Comparison of ENCODE assay signal across 8 mouse cellular contexts in genomic region chr10:63954308-63954930, GRCm38 (mm10). TPM values are rescaled to one million over a fixed set of nuclear protein-coding genes. Genes with fewer than 3 reads are reported as not detected.
DNase-seq lines count a peak whose midpoint lies in the region; ATAC-seq lines count a peak whose summit lies in the region.
"Had no signal": no experiment of that assay in that cellular context is flagged by ENCODE, and none has a peak within 500 bp of the region (broad histone marks: within the 10 kb centered on the region; RNA-seq: fewer than 3 reads in every experiment).

No protein-coding gene starts in this region.

- H3K27me3 ChIP-seq in heart, embryonic 13.5 days (replicated peaks), result no peaks in the 10 kb centered on the region
- H3K27me3 ChIP-seq in midbrain, embryonic 12.5 days, result no peaks in the 10 kb centered on the region

- H3K4me3 ChIP-seq in heart, embryonic 13.5 days, result no peak overlapping the region
- no peak overlapping the region for H3K4me3 ChIP-seq in midbrain, embryonic 12.5 days

- peaks cover 36% of the 10 kb centered on the region for H3K4me1 ChIP-seq in heart, embryonic 13.5 days
- H3K4me1 ChIP-seq in midbrain, embryonic 12.5 days, result 0 out of 2 replicates have a peak, but pooled peaks cover 5% of the 10 kb centered on the region

- H3K9me3 ChIP-seq in heart, embryonic 13.5 days, result no peaks in the 10 kb centered on the region
- H3K9me3 ChIP-seq in midbrain, embryonic 12.5 days, result no peaks in the 10 kb centered on the region

- peak; percentile 16 for DNase-seq in 3T3-L1 (ENCODE audit: low read depth, low spot score)
- DNase-seq in Muller cell, postnatal 12 days (ENCODE audit: inconsistent ontology term), result peak; percentile 22
- peak; percentile 39 for DNase-seq in embryo, embryonic 10 days (ENCODE audit: low spot score)
- DNase-seq in layer of hippocampus, postnatal 36 days, result no peak

- H3K4me2 ChIP-seq in heart, embryonic 13.5 days, result no peak overlapping the region
- no peak overlapping the region for H3K4me2 ChIP-seq in midbrain, embryonic 12.5 days (replicated peaks)

- 0 out of 2 replicates have a peak overlapping the region, but pooled peaks have one; percentile 19 for H3K9ac ChIP-seq in heart, embryonic 13.5 days
- H3K9ac ChIP-seq in midbrain, embryonic 12.5 days (replicated peaks), result no peak overlapping the region

- no peaks in the 10 kb centered on the region for H3K36me3 ChIP-seq in heart, embryonic 13.5 days
- H3K36me3 ChIP-seq in midbrain, embryonic 12.5 days, result no peaks in the 10 kb centered on the region

- peak; percentile 14; the same call in 1 of the 2 replicates for ATAC-seq in heart, embryonic 13.5 days (ENCODE audit: extremely low read depth, insufficient number of reproducible peaks, low FRiP score, low TSS enrichment)
- peak; percentile 38; the same call in 1 of the 2 replicates for ATAC-seq in midbrain, embryonic 12.5 days (ENCODE audit: low FRiP score, low read depth)
- no peak for ATAC-seq in monocyte, adult 5-6 weeks (replicated peaks; ENCODE audit: insufficient number of reproducible peaks, low FRiP score, low TSS enrichment, poor library complexity, severe bottlenecking)

- peak overlapping the region; percentile 62 for H3K27ac ChIP-seq in heart, embryonic 13.5 days (replicated peaks)
- H3K27ac ChIP-seq in midbrain, embryonic 12.5 days (replicated peaks), result no peak overlapping the region

- WGBS in heart, embryonic 13.5 days, result 10% methylated on average over 6 of the region's 7 CpGs
- WGBS in midbrain, embryonic 12.5 days, result 28% methylated on average over 6 of the region's 7 CpGs

RNA-seq across cellular contexts. Expression of gene Gm10118, which starts 27.2 kb away (rescaled TPM):
- polyA plus RNA-seq in heart, embryonic 13.5 days (2015; fragmentation: Nextera tagmentation; extraction: Ambion mirVana), result 1.9 and 2.3 TPM in 2 replicates
- polyA plus RNA-seq in midbrain, embryonic 12.5 days (2016; fragmentation: Nextera tagmentation; extraction: Ambion mirVana), result 0.15 and 0.17 TPM in 2 replicates
- 1 to 10 TPM; 2.5 to 2.8 TPM for total RNA-seq in layer of hippocampus, postnatal 36 days (2021)
- not detected in 3 replicates for total RNA-seq in monocyte, adult 5-6 weeks (2017)
- polyA plus RNA-seq: spleen, adult 2 months had no signal

Comparison
In these comparisons a context has a peak if more than half of its experiments do, and no peak if none do; other contexts are left out.
1. DNase-seq: peak in 3T3-L1 (single experiment), Muller cell, postnatal 12 days (single experiment) and embryo, embryonic 10 days (single experiment); none in layer of hippocampus, postnatal 36 days (0 of 2).